Mouse (Mus musculus) CH12.LX (cell line): ENCODE measurements around the gene Mpp2.
A peak's percentile ranks its signal among the peaks of the same experiment; 100 is the strongest.

Experiments used
- MAX ChIP-seq: IDR thresholded peaks from 2 replicates; pipeline ENCODE4 v1.6.1; 2011; ENCODE audit warnings: low read length, improper control_type of control experiment
- MXI1 ChIP-seq: IDR thresholded peaks from 2 replicates; pipeline ENCODE4 v1.6.1; 2011; ENCODE audit warnings: mild to moderate bottlenecking, low read depth, low read length, improper control_type of control experiment

- TF ChIP-seq MAX (no peak), MXI1 (0 out of 2 replicates have a peak, but pooled peaks have one; percentile 36)
Measured at GRCm38 (mm10) chr11:102111576-102111975, 23.3 kb upstream of the Mpp2 start.
